Mouse (Mus musculus): ENCODE measurements at regions not wholly inside any gene's neighbourhood (a gene's known extent, or its start where the extent isn't known, plus 50 kb on each side); places are given as distances from the start of the nearest gene placed in this dataset.

DNA sequence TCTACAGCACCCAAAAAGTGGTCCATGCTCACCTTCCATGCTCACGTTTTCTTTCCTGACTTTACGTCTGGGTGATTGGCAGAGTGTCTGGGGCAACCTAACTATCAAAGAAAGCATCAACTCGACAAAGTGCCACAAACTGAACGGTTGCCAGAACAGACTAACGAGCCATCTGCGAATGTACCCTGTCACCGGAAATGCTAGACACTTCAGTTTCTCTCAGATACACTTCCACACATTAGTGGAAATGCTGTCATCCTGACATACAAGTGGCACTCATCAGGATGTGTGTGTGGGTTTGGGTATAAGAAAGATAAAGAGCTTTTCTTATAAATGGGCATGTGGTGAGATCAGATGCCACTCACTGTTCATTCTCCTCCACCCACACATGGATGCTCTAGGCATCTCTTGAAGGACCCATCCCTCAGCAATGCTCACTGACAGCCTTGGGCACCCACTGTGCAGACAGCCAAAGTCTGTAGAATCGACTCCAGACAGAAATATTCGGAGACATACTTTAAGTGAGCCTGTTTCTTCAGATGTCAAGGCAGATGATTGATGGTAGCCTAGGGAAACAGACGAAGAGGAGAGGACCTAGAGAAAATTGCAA lies 244.8 kb downstream of the Efnb2 start:
- TF ChIP-seq CTCF (conservative IDR thresholded peaks at IDR 0.05; ENCODE audit: low read length) (no peak), POU5F1 (IDR thresholded peaks at IDR 0.05; ENCODE audit: borderline replicate concordance, low read length) (no peak)

All from E14TG2a.4 (cell line).